Mouse (Mus musculus): Measurements from ENCODE around the gene Olfr275. TPM values are rescaled to one million over a fixed set of nuclear protein-coding genes. Genes with fewer than 3 reads are reported as not detected.
"Not testable (repeated sequence)": the region's sequence is repeated elsewhere in the genome, so short reads cannot be mapped to it uniquely, and the experiment has no call there.

The Olfr275 gene
- not detected in 2 replicates for polyA plus RNA-seq (2014; fragmentation: Nextera tagmentation; extraction: Ambion mirVana)

GRCm38 (mm10) chr4:52814304-52814703 is at the start of gene Olfr275:
Olfr275 (plus strand) TSS chr4:52814604.
- no peaks in the 10 kb centered on the region for H3K9me3 ChIP-seq (ENCODE audit: control insufficient read depth, low read length)
- no peak within 1 kb of the TSS for H3K4me2 ChIP-seq (ENCODE audit: low read length)
- WGBS, result 80% methylated on average over 2 of the region's 2 CpGs
- no peaks in the 10 kb centered on the region for H3K4me1 ChIP-seq (replicated peaks; ENCODE audit: control insufficient read depth, insufficient read depth, low read length)
- DNase-seq (ENCODE audit: low spot score) (no peak), ATAC-seq (replicated peaks; ENCODE audit: low FRiP score, low TSS enrichment, low read depth) (no peak)
- H3K9ac ChIP-seq (ENCODE audit: low read length), result no peak within 1 kb of the TSS
- H3K27ac ChIP-seq (ENCODE audit: low read depth), result no peak within 1 kb of the TSS
- H3K4me3 ChIP-seq (ENCODE audit: low read depth, low read length), result no peak within 1 kb of the TSS
- H3K27me3 ChIP-seq (replicated peaks; ENCODE audit: control insufficient read depth, insufficient read depth, low read length), result no peaks in the 10 kb centered on the region
- H3K36me3 ChIP-seq (ENCODE audit: control insufficient read depth, insufficient read depth, low read length), result no peaks in the 10 kb centered on the region

DNA sequence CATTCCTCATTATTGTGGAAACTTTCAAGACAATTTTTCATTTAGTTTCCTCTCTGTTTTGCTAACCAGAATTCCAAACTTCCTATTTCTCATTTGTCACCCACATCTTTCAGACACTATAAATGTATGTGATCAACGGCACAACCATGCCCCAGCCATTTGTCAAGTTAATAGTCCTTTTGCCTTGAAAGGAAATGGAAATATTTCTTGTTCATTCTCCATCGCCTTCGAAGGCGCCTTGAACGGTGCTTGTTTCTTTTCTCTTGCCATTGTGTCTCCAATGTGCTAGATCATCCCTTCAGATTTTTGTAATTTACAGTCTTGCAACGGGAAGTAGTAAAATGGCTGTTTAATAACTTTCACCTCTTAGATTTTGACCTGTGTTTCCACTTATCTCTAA is 48.8 kb upstream of the Olfr275 start:
- Histone ChIP-seq H3K27me3 (replicated peaks; ENCODE audit: control insufficient read depth, insufficient read depth, low read length) (no peaks in the 10 kb centered on the region), H3K4me2 (ENCODE audit: low read length) (no peak overlapping the region), H3K4me1 (replicated peaks; ENCODE audit: control insufficient read depth, insufficient read depth, low read length) (no peaks in the 10 kb centered on the region), H3K9ac (ENCODE audit: low read length) (no peak overlapping the region), H3K27ac (ENCODE audit: low read depth) (no peak overlapping the region), H3K4me3 (ENCODE audit: low read depth, low read length) (no peak overlapping the region), H3K36me3 (ENCODE audit: control insufficient read depth, insufficient read depth, low read length) (no peaks in the 10 kb centered on the region), H3K9me3 (ENCODE audit: control insufficient read depth, low read length) (no peaks in the 10 kb centered on the region)
- 68% methylated on average over 6 of the region's 6 CpGs for WGBS
- no peak for DNase-seq (ENCODE audit: low spot score)
- ATAC-seq (replicated peaks; ENCODE audit: low FRiP score, low TSS enrichment, low read depth), result no peak

DNA sequence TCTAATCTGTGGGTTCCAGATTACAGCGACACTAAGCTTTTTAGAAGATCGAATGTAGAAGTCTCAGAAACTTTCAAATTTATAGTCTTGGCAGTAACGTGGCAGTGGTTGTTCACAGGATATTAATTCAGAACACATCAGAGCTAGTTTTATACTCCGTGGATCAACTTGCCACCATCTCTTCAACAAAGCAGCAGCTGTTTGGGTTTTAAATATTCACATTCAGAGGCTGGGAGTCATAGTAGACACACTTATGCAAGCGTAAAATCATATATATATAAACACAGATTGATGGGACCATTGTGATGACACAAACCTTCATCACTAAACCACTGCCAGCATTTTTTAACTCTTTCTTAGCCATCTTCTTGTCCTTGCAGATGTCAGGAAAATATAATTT is 42.2 kb upstream of the Olfr275 start:
- no peaks in the 10 kb centered on the region for H3K9me3 ChIP-seq (ENCODE audit: control insufficient read depth, low read length)
- no peaks in the 10 kb centered on the region for H3K36me3 ChIP-seq (ENCODE audit: control insufficient read depth, insufficient read depth, low read length)
- no peak overlapping the region for H3K4me3 ChIP-seq (ENCODE audit: low read depth, low read length)
- H3K4me2 ChIP-seq (ENCODE audit: low read length), result no peak overlapping the region
- 71% methylated on average over 5 of the region's 5 CpGs for WGBS
- DNase-seq (ENCODE audit: low spot score) (no peak), ATAC-seq (replicated peaks; ENCODE audit: low FRiP score, low TSS enrichment, low read depth) (no peak)
- no peak overlapping the region for H3K27ac ChIP-seq (ENCODE audit: low read depth)
- no peaks in the 10 kb centered on the region for H3K4me1 ChIP-seq (replicated peaks; ENCODE audit: control insufficient read depth, insufficient read depth, low read length)
- no peak overlapping the region for H3K9ac ChIP-seq (ENCODE audit: low read length)
- H3K27me3 ChIP-seq (replicated peaks; ENCODE audit: control insufficient read depth, insufficient read depth, low read length), result no peaks in the 10 kb centered on the region

DNA sequence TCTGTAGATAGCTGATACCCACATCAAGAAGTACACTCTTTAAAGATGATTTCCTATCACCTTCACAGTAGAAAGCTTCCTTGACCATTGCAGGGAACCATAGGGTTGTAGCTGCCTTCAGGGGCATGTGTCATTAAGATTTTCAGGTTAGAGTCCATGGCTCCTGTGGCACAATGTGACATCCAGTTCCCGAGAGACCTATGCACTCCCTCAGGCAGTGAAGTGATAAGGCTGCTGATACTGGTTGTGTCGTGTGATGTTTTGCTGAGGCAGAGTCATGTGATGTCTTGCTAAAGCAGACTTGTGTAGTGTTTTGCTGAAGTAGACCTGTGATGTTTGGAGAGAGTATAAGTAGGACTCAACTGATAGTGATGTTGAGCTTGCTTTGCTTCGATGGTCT is 14.4 kb upstream of the Olfr275 start:
- H3K4me3 ChIP-seq (ENCODE audit: low read depth, low read length), result no peak overlapping the region
- H3K9me3 ChIP-seq (ENCODE audit: control insufficient read depth, low read length), result no peaks in the 10 kb centered on the region
- ATAC-seq (replicated peaks; ENCODE audit: low FRiP score, low TSS enrichment, low read depth) (no peak), DNase-seq (ENCODE audit: low spot score) (no peak)
- H3K27ac ChIP-seq (ENCODE audit: low read depth), result no peak overlapping the region
- H3K4me2 ChIP-seq (ENCODE audit: low read length), result no peak overlapping the region
- no peaks in the 10 kb centered on the region for H3K27me3 ChIP-seq (replicated peaks; ENCODE audit: control insufficient read depth, insufficient read depth, low read length)
- H3K4me1 ChIP-seq (replicated peaks; ENCODE audit: control insufficient read depth, insufficient read depth, low read length), result no peaks in the 10 kb centered on the region
- no peak overlapping the region for H3K9ac ChIP-seq (ENCODE audit: low read length)
- H3K36me3 ChIP-seq (ENCODE audit: control insufficient read depth, insufficient read depth, low read length), result no peaks in the 10 kb centered on the region
- 73% methylated on average over 3 of the region's 3 CpGs for WGBS

DNA sequence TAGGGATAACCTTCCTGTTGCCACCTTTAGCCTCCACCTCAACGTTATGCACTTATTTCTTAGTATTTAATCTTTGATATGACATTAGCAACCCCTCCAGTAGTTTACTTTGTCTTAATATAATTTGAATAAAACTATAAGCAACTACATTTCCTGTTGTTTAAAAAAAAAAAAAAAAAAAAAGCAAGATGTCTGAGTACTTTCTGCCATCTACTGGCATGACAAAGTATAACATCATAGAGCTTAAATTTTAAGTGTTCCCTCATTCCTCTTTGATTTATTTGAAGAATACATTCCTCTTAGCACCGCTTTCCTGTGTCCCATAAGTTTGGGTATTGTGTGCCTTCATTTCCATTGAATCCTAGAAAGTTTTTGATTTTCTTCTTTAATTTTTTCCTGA is 2.5 kb upstream of the Olfr275 start:
- DNase-seq (ENCODE audit: low spot score) (no peak), ATAC-seq (replicated peaks; ENCODE audit: low FRiP score, low TSS enrichment, low read depth) (no peak)
- Histone ChIP-seq H3K27me3 (replicated peaks; ENCODE audit: control insufficient read depth, insufficient read depth, low read length) (no peaks in the 10 kb centered on the region), H3K27ac (ENCODE audit: low read depth) (no peak overlapping the region), H3K4me1 (replicated peaks; ENCODE audit: control insufficient read depth, insufficient read depth, low read length) (no peaks in the 10 kb centered on the region), H3K4me2 (ENCODE audit: low read length) (no peak overlapping the region), H3K9me3 (ENCODE audit: control insufficient read depth, low read length) (no peaks in the 10 kb centered on the region), H3K4me3 (ENCODE audit: low read depth, low read length) (no peak overlapping the region), H3K36me3 (ENCODE audit: control insufficient read depth, insufficient read depth, low read length) (no peaks in the 10 kb centered on the region), H3K9ac (ENCODE audit: low read length) (no peak overlapping the region)
- 31% methylated on average over 2 of the region's 2 CpGs for WGBS

DNA sequence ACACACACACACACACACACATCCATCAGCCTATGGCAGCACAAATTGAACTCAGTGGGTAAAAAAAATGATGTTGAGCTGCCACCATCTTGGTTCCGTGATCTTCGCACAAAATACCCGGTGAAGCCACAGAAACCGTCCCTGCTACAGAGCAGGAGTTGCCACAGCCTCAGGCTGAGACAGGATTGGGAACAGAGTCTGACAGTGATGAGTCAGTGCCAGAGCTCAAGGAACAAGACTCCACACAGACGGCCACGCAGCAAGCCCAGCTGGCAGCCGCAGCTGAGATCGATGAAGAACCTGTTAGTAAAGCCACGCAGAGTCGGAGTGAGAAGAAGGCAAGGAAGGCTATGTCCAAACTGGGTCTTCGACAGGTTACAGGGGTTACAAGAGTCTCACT is 7.0 kb downstream of the Olfr275 start:
- WGBS, result 95% methylated on average over 11 of the region's 11 CpGs
- H3K27me3 ChIP-seq (replicated peaks; ENCODE audit: control insufficient read depth, insufficient read depth, low read length), result no peaks in the 10 kb centered on the region
- H3K9me3 ChIP-seq (ENCODE audit: control insufficient read depth, low read length), result no peaks in the 10 kb centered on the region
- no peak overlapping the region for H3K4me2 ChIP-seq (ENCODE audit: low read length)
- H3K4me1 ChIP-seq (replicated peaks; ENCODE audit: control insufficient read depth, insufficient read depth, low read length), result no peaks in the 10 kb centered on the region
- no peak overlapping the region for H3K4me3 ChIP-seq (ENCODE audit: low read depth, low read length)
- H3K27ac ChIP-seq (ENCODE audit: low read depth), result no peak overlapping the region
- no peaks in the 10 kb centered on the region for H3K36me3 ChIP-seq (ENCODE audit: control insufficient read depth, insufficient read depth, low read length)
- no peak overlapping the region for H3K9ac ChIP-seq (ENCODE audit: low read length)
- DNase-seq (ENCODE audit: low spot score) (no peak), ATAC-seq (replicated peaks; ENCODE audit: low FRiP score, low TSS enrichment, low read depth) (no peak)

DNA sequence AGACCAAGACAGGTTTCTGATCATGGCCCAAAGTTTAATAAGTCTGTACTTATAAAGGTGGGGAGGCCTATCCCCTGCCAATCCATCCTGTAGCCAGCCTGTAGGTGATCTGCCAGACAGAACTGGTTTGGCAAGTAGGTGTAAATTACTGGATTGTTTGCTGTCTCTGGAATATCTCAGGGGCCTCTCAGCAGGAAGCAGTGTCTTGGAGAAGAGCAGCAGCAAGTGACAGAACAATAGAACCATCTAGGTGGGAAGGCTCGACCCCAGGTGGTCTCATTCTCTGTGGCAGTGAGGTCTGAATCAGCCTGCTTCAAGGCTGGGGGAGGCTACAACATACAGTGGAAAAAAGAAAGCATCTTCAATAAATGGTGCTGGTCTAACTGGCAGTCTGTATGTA is 31.0 kb downstream of the Olfr275 start:
- not testable (repeated sequence) for H3K9me3 ChIP-seq (ENCODE audit: control insufficient read depth, low read length); ATAC-seq (replicated peaks; ENCODE audit: low FRiP score, low TSS enrichment, low read depth); DNase-seq (ENCODE audit: low spot score); H3K4me2 ChIP-seq (ENCODE audit: low read length); H3K4me1 ChIP-seq (replicated peaks; ENCODE audit: control insufficient read depth, insufficient read depth, low read length); H3K27me3 ChIP-seq (replicated peaks; ENCODE audit: control insufficient read depth, insufficient read depth, low read length); H3K36me3 ChIP-seq (ENCODE audit: control insufficient read depth, insufficient read depth, low read length); H3K9ac ChIP-seq (ENCODE audit: low read length); H3K27ac ChIP-seq (ENCODE audit: low read depth); H3K4me3 ChIP-seq (ENCODE audit: low read depth, low read length)
- 25% methylated on average over 1 of the region's 1 CpGs for WGBS

GRCm38 (mm10) chr4:52849039-52849635 is 34.7 kb downstream of the Olfr275 start:
- WGBS, result 57% methylated on average over 4 of the region's 4 CpGs
- H3K4me1 ChIP-seq (replicated peaks; ENCODE audit: control insufficient read depth, insufficient read depth, low read length), result no peaks in the 10 kb centered on the region
- no peaks in the 10 kb centered on the region for H3K9me3 ChIP-seq (ENCODE audit: control insufficient read depth, low read length)
- H3K27me3 ChIP-seq (replicated peaks; ENCODE audit: control insufficient read depth, insufficient read depth, low read length), result no peaks in the 10 kb centered on the region
- H3K4me3 ChIP-seq (ENCODE audit: low read depth, low read length), result no peak overlapping the region
- H3K4me2 ChIP-seq (ENCODE audit: low read length), result no peak overlapping the region
- ATAC-seq (replicated peaks; ENCODE audit: low FRiP score, low TSS enrichment, low read depth) (no peak), DNase-seq (ENCODE audit: low spot score) (no peak)
- H3K9ac ChIP-seq (ENCODE audit: low read length), result no peak overlapping the region
- H3K27ac ChIP-seq (ENCODE audit: low read depth), result no peak overlapping the region
- no peaks in the 10 kb centered on the region for H3K36me3 ChIP-seq (ENCODE audit: control insufficient read depth, insufficient read depth, low read length)

- DNase-seq (ENCODE audit: low spot score), result no peak
- no peak for ATAC-seq (replicated peaks; ENCODE audit: low FRiP score, low TSS enrichment, low read depth)
- no peak overlapping the region for H3K27ac ChIP-seq (ENCODE audit: low read depth)
- no peak overlapping the region for H3K4me2 ChIP-seq (ENCODE audit: low read length)
- WGBS, result 85% methylated on average over 5 of the region's 5 CpGs
- no peaks in the 10 kb centered on the region for H3K9me3 ChIP-seq (ENCODE audit: control insufficient read depth, low read length)
- H3K4me3 ChIP-seq (ENCODE audit: low read depth, low read length), result no peak overlapping the region
- H3K4me1 ChIP-seq (replicated peaks; ENCODE audit: control insufficient read depth, insufficient read depth, low read length), result no peaks in the 10 kb centered on the region
- no peaks in the 10 kb centered on the region for H3K36me3 ChIP-seq (ENCODE audit: control insufficient read depth, insufficient read depth, low read length)
- no peak overlapping the region for H3K9ac ChIP-seq (ENCODE audit: low read length)
- H3K27me3 ChIP-seq (replicated peaks; ENCODE audit: control insufficient read depth, insufficient read depth, low read length), result no peaks in the 10 kb centered on the region
Observed at GRCm38 (mm10) chr4:52849672-52850071, 35.3 kb downstream of the Olfr275 start.
